Mouse (Mus musculus): ENCODE results near the gene Ptprj.
"Not testable (repeated sequence)": the region's sequence is repeated elsewhere in the genome, so short reads cannot be mapped to it uniquely, and the experiment has no call there.

GRCm38 (mm10) chr2:90429782-90430181 is 150.7 kb downstream of the Ptprj start:
- not testable (repeated sequence) for TF ChIP-seq POLR2A (IDR thresholded peaks at IDR 0.05; ENCODE audit: borderline replicate concordance, low read depth, low read length); CTCF (IDR thresholded peaks at IDR 0.05; ENCODE audit: low read depth, low read length)
